Mouse (Mus musculus): ENCODE measurements around the gene Jam2. TPM values are rescaled to one million over a fixed set of nuclear protein-coding genes. Genes with fewer than 3 reads are reported as not detected.

Gene Jam2
- total RNA-seq (2022) = 10 to 100 TPM; 23.0 to 27.8 (median 25.2) TPM

DNA sequence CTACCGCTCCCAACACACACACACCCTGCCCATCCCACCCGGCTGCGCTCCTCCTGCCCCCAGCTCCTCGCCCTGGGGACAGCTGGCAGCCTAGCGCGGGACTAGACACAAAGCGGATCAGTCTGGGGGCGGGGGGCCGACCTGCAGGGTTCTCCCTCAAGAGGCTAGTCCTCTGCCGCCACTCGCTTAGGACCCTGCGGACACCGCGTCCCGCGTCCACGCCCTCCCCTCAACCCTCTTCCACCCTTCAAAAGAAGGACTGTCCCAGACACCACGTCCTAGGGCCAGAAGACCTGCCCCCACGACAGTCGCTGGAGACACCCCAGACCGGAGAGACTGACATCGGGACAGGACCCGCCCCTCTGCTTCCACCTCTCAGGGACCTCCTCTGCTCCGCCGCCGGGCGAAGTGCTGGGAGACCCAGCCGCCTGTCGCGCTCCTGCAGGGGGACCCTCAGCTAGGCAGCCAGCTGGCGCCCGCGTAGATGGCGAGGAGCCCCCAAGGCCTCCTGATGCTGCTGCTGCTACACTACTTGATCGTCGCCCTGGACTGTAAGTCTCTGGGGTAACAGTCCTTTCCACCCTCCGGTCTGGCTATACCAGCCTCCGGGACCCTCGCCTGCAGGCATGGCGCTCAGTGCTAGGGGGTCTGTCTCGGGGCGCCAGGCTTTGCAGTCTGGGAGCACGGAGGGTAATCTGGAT, at the start of gene Jam2:
Gene Jam2, plus strand, starts transcription at position 121 of the 701 bp plus-strand sequence.
- DNase-seq (ENCODE audit: low spot score in 2 of 2) = peak; percentile 30 to 34

DNA sequence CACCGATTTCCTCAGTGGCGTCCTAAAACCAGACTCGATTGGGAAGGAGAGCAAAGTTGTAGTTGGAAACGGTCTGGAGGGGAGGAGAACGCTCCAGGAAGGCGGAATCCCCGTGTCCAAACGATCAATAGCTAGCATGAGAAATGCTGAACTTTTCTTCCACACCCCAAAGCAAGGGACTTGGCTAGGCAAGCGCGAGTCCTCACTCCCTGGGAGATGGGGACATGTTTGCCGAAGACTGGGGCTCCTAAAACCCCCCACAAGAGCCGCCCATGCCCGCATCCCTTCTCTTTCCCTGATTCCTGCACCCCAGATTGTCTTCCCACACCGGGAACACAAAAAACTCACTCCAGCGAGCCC, 39.1 kb upstream of the Jam2 start:
- DNase-seq (ENCODE audit: low spot score in 2 of 2) = no peak

- peak; percentile 89 to 99 for DNase-seq (ENCODE audit: low spot score in 2 of 2)
Observed at GRCm38 (mm10) chr16:84735166-84736105, 38.5 kb upstream of the Jam2 start, which contains the start of gene Mrpl39. TSS of gene Mrpl39 (minus strand) at chr16:84735742.

- DNase-seq (ENCODE audit: low spot score in 2 of 2) = no peak
Observed at GRCm38 (mm10) chr16:84737358-84737757, 36.6 kb upstream of the Jam2 start.

DNA sequence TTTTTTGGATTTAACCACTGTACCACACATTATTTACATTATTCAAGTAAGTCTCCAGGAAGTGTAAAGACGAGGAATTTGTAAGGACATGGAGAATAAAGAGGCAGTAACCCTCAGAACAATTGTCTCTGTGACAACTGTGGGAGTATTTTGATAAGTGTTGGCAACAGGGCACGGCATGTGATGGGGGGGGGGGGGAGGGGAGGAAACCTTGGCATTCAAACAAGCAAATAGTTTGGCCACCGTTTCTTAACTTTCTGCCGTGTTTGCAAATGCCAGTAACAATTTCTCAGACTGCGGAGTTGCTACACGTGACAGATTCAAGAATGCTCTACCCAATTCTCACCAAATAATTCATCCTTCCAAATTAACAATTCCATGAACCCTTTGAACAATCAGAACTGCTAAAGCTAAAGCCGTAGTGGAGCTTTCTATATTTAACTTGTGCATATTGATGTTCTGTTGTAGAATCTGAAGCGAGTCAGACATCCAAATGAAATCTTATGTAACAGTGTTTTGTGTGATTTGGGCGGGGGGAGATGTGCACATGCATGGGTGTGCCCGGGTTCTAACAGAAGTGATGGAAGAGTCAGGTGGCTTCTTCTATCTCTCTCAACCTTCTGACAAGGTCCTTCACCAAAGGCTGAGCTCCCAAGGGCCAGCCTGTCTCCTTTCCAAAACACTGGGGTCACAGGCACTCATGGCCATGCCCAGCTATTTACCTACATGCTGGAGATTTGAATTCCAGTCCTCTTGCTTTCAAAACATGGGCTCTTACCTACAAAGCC, 29.0 kb upstream of the Jam2 start:
- no peak for DNase-seq (ENCODE audit: low spot score in 2 of 2)

DNA sequence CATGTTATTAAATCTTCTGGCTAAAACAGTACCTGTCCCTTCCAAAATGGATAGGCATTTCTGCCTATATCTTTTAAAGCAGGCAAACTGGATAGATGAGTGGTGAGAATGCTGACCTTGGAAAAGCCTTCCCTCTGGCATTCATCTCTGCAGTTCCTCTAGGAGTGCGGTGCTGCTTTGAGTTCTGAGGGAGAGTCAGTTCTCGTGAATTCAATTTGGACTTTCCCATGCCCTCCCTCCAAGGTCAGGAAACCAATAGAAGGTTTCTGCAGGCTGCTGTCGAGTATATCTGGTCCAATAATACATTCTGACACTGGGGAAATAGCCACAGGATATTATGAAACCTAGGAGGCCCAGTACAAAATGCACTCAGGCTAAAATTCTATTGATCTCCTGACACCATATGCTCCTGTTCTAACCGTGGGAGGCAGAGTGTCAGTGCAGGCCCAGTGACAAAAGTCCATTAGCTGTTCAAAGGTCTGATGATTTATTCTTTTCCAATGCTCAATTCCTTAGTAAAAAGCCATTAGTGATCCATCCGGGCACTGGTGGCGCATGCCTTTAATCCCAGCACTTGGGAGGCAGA, 28.1 kb upstream of the Jam2 start:
- DNase-seq (ENCODE audit: low spot score in 2 of 2) = no peak

DNA sequence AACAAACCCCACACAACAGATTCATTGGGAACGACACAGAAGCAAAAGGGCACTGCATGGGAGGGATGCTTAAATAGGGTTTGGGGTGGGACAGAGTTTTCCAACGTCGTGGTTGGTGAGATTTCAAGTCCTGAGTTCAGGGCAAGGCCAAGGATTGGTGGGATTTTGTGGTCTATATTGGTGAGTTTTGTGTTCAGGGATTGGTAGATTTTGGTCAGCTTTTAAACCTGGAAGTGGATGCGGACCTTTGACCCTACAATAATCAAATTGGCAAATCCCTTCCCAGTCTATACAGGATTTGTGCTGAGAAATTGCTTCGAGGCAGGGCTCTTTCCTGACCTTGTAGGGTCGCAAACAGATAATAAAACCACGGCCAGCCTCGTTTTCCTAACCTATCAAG, 6.0 kb upstream of the Jam2 start:
- DNase-seq (ENCODE audit: low spot score in 2 of 2) = no peak

DNA sequence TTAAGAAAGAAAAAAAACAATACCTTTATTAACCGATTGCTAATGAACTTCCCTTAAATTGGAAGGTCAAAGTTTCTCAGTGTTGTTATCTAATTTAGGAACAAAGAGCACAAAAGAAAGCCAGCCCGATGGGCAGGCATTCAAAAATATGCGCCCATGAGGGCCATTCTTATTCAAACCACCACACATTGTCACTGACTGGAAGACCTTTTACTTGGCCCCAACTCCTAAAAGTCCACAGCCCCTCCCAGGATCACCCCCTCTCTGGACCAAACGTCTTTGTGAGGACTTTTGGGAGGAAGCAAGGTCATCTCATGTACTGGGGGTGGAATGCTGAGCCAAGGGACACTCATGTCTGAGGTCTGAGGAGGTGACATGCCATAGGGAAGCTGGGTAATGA, 4.7 kb upstream of the Jam2 start:
- no peak for DNase-seq (ENCODE audit: low spot score in 2 of 2)

GRCm38 (mm10) chr16:84769619-84770464, 4.1 kb upstream of the Jam2 start:
- DNase-seq (ENCODE audit: low spot score in 2 of 2) = no peak

- no peak for DNase-seq (ENCODE audit: low spot score in 2 of 2)
Observed at GRCm38 (mm10) chr16:84770891-84771290, 3.0 kb upstream of the Jam2 start.

DNA sequence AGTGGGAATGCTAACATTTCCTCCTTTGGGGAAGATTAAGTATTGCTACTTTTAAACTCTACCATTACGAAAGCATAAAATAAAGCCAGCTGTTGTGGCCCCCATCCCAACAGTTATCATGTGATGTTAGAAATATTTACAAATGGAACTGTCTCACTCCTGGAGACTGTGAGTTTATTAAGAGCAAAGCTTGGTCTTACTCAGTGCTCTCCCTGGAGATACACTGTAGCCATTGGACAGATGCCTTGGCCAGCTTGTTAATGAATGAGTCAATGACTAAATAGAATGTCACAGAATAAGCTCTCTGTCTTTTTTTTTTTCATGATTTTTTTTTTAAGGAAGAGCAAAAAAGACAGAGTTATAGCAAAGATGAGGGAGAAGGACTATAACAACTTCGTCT, 2.5 kb upstream of the Jam2 start:
- no peak for DNase-seq (ENCODE audit: low spot score in 2 of 2)

- no peak for DNase-seq (ENCODE audit: low spot score in 2 of 2)
Observed at GRCm38 (mm10) chr16:84772496-84773267, 1.2 kb upstream of the Jam2 start.

- no peak for DNase-seq (ENCODE audit: low spot score in 2 of 2)
Observed at GRCm38 (mm10) chr16:84773268-84773861, 558 bp upstream of the Jam2 start.

GRCm38 (mm10) chr16:84774761-84775231, 873 bp downstream of the Jam2 start:
- DNase-seq (ENCODE audit: low spot score in 2 of 2) = peak; percentile 40 to 61

DNA sequence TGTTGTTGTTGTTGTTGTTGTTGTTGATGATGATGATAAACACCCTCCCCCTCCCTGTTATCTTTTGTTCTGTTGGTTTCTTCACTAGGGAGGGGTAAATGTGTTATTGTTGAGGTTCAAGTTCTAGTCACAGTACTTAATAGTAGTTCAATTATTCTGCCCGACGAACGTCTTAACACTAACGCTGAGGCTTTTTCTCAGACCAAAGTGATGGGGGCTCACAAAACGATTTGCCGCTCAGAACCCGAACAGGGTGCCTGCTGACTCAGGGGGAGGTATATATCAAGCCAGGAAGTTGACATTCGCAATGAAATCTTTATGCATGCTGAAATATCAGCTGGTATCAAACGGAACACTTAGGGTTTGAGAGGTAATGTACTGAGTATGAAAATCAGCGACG, 1.4 kb downstream of the Jam2 start:
- no peak for DNase-seq (ENCODE audit: low spot score in 2 of 2)

DNA sequence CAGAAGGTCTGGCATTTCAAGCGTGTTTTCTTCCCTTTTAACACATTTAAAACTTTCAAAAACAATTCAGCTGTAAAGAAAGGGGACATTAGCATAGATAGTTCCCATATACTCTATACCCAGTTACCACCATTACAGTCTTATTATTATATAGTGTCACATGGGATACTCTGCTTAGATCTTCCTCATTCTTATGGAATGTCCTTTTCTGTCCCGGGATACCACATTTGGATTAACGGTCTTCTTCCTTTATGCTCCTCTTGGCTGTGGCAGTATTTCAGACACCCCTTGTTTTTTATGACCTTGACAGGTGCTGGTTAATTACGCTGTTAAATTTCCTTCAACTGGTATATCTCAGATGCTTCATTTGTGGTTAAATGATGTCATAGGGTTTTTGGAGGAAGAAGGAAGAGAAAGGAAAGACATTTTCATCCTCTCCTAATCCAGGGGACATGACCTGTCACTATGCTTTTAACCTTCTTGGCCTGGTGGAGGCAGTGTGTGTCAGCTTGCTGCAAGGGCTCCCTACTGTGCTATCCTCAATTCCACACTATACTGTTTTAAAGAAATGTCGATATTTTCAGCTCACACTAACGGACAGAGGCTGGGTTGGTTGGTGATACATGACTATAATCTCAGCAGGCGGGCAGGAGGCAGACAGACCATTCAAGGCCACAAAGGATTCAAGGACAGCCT, 2.3 kb downstream of the Jam2 start:
- no peak for DNase-seq (ENCODE audit: low spot score in 2 of 2)

GRCm38 (mm10) chr16:84778431-84778830, 4.5 kb downstream of the Jam2 start:
- no peak for DNase-seq (ENCODE audit: low spot score in 2 of 2)

DNA sequence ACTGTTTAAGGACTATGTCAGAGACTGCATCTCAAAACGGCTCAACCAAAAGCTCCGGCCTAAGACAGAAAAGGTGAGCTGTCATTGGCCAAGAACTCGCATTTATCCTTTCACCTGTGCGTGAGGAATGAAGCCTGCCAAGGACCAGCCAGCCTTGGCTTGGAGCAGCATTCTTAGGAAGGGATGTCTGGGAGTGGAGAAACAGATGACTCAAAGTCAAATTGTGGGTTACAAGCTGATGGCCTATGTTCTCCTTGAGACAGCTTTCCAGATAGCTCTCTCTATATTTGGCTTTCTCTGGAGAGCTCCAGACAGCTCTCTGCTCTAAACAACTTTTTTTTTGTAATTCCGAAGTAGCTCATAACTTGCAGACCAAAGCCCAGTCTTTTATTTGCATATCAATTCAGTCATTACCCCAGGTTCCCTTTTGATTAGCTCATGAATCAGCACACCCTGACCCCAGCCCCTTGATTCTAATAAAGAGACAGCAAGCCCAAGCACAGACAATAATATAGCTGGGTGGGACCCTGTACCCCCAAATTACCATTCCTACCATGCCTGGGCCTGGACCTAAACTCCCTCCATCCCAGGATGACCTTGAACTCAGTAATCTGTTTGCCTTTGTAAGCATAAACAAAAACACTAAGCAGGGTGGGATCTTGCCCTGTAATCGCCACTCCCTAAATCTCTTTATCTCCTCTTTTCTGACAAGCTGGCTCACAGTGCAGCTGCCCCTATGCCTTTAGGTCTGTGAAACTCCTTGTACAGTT, 5.1 kb downstream of the Jam2 start:
- no peak for DNase-seq (ENCODE audit: low spot score in 2 of 2)

Data from left cerebral cortex, adult 8-10 months (tissue).